Mouse (Mus musculus) heart, embryonic 12.5 days (tissue): Measurements from ENCODE around the gene Polr2i. TPM values are rescaled to one million over a fixed set of nuclear protein-coding genes. Genes with fewer than 3 reads are reported as not detected.
"Not testable (repeated sequence)": the region's sequence is repeated elsewhere in the genome, so short reads cannot be mapped to it uniquely, and the experiment has no call there.

Experiments
- ATAC-seq: fragments of 200-750 bp; cut with Nextera tagmentation; 2 replicates; pipeline ENCODE4 v1.8.0; 2017; ENCODE audit warnings: moderate TSS enrichment, moderate library complexity; ENCODE audit not compliant: insufficient number of reproducible peaks, low FRiP score
- H3K27ac ChIP-seq: fragments of 300-500 bp; sonication (generic); 2 replicates; pipeline ENCODE4 v1.5.1; 2016; ENCODE audit warnings: mild to moderate bottlenecking, moderate library complexity; ENCODE audit not compliant: poor library complexity, severe bottlenecking
- H3K27me3 ChIP-seq: fragments of 300-500 bp; sonication (generic); replicated peaks from 2 replicates; pipeline ENCODE4 v1.6.1; 2016; ENCODE audit warnings: mild to moderate bottlenecking, moderate library complexity
- H3K36me3 ChIP-seq: fragments of 300-500 bp; sonication (generic); 2 replicates; pipeline ENCODE4 v1.6.1; 2016; ENCODE audit warnings: mild to moderate bottlenecking, moderate library complexity
- H3K4me1 ChIP-seq: fragments of 300-500 bp; sonication (generic); replicated peaks from 2 replicates; pipeline ENCODE4 v1.6.1; 2016; ENCODE audit warnings: mild to moderate bottlenecking
- H3K4me2 ChIP-seq: fragments of 300-500 bp; sonication (generic); 2 replicates; pipeline ENCODE4 v1.6.1; 2016; ENCODE audit warnings: mild to moderate bottlenecking, moderate library complexity
- H3K4me3 ChIP-seq: fragments of 300-500 bp; sonication (generic); 2 replicates; pipeline ENCODE4 v1.5.1; 2016; ENCODE audit warnings: mild to moderate bottlenecking
- H3K9ac ChIP-seq: fragments of 300-500 bp; sonication (generic); 2 replicates; pipeline ENCODE4 v1.6.1; 2016; ENCODE audit warnings: mild to moderate bottlenecking, moderate library complexity
- H3K9me3 ChIP-seq: fragments of 300-500 bp; sonication (generic); replicated peaks from 2 replicates; pipeline ENCODE4 v1.6.1; 2016; ENCODE audit warnings: mild to moderate bottlenecking, moderate library complexity
- WGBS: fragments of 180-500 bp; shearing (Covaris S2); methylation state at CpG from one replicate; pipeline ENCODE4 v1.1.7; 2016; 5-methylcytosine and 5-hydroxymethylcytosine counted together
- polyA plus RNA-seq: library from polyadenylated mRNA; unstranded; fragments of >200 nt; fragmentation: Nextera tagmentation; extraction: Ambion mirVana; gene quantifications from 2 replicates; pipeline ENCODE4 v1.2.1, GENCODE M21; 2016

Gene Polr2i
- 101 and 105 TPM in 2 replicates for polyA plus RNA-seq

DNA sequence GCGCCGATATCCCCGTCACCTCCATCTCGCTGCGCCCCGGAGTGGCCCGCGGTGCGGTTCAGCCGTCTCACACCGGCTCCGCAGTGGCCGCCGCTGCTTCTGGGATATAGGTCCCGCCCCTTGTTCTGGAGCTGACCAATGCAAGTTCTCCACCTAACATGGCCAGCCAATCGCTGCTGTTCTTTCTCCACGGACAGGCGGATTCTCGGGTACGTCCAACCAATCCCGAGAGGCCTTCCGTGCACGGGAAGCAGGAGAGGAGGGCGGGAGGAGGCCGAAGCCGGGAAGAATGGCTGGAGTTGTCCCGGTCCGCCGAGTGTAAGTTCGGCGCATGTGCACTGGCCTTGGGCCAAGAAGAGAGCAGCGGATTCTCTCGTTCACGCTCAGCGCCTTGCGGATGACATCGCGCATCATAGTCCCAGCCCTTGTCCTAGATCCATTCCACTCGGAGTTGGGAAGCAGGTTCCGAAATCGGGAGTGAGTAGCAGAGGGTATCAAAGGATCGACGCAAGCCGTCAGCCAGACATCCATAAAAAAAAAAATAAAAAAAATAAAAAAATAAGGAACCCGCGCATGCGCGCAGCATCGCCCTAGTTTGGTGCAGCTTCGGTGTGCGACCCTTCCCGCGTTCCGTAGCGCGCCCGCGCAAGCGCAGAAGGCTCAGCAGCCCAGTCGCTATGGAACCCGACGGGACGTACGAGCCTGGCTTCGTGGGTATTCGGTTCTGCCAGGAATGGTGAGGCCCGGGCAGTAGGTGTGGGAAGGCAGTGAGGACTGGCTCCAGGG is at the start of gene Polr2i, which contains the start of gene Tbcb:
TSS of gene Polr2i (plus strand) at position 280 of the 786 bp plus-strand sequence.
TSS of gene Tbcb (minus strand) at position 604 of the 786 bp plus-strand sequence.
- H3K4me1 ChIP-seq, result peaks cover 19% of the 10 kb centered on the region
- 0% methylated on average over 67 of the region's 67 CpGs for WGBS
- peak within 1 kb of the TSS; percentile 91 for H3K27ac ChIP-seq
- ATAC-seq, result peak; percentile 96
- H3K4me2 ChIP-seq, result peak within 1 kb of the TSS; percentile 86
- peak within 1 kb of the TSS; percentile 89 for H3K4me3 ChIP-seq
- no peaks in the 10 kb centered on the region for H3K9me3 ChIP-seq
- no peaks in the 10 kb centered on the region for H3K27me3 ChIP-seq
- H3K36me3 ChIP-seq, result peaks cover 44% of the 10 kb centered on the region
- peak within 1 kb of the TSS; percentile 89 for H3K9ac ChIP-seq

GRCm38 (mm10) chr7:30183189-30183588 is 48.6 kb upstream of the Polr2i start:
- H3K27ac ChIP-seq, result not testable (repeated sequence)
- 65% methylated on average over 7 of the region's 7 CpGs for WGBS
- H3K4me2 ChIP-seq, result peak overlapping the region; percentile 64

GRCm38 (mm10) chr7:30183879-30184289 is 47.9 kb upstream of the Polr2i start, which contains the start of gene Cox7a1:
TSS of gene Cox7a1 (plus strand) at chr7:30184144.
- no peaks in the 10 kb centered on the region for H3K27me3 ChIP-seq
- peak within 1 kb of the TSS; percentile 42 for H3K4me3 ChIP-seq
- 0 out of 2 replicates have a peak within 1 kb of the TSS, but pooled peaks have one; percentile 17 for H3K27ac ChIP-seq
- under 1% methylated on average over 11 of the region's 11 CpGs for WGBS
- peak; percentile 87 for ATAC-seq
- H3K4me1 ChIP-seq, result peaks cover 22% of the 10 kb centered on the region
- peaks cover 39% of the 10 kb centered on the region for H3K36me3 ChIP-seq
- peak within 1 kb of the TSS; percentile 67 for H3K9ac ChIP-seq
- H3K9me3 ChIP-seq, result no peaks in the 10 kb centered on the region
- peak within 1 kb of the TSS; percentile 64 for H3K4me2 ChIP-seq

More at GRCm38 (mm10) chr7:30183189-30183588, 48.6 kb upstream of the Polr2i start:
- H3K36me3 ChIP-seq, result peaks cover 39% of the 10 kb centered on the region
- not testable (repeated sequence) for H3K9ac ChIP-seq, H3K9me3 ChIP-seq, H3K27me3 ChIP-seq, ATAC-seq
- H3K4me1 ChIP-seq, result peaks cover 22% of the 10 kb centered on the region
- H3K4me3 ChIP-seq, result peak overlapping the region; percentile 42; the same call in 1 of the 2 replicates

- Histone ChIP-seq H3K9ac (peak overlapping the region; percentile 67), H3K9me3 (no peaks in the 10 kb centered on the region), H3K27me3 (no peaks in the 10 kb centered on the region), H3K4me1 (peaks cover 22% of the 10 kb centered on the region), H3K4me3 (peak overlapping the region; percentile 42), H3K4me2 (peak overlapping the region; percentile 64), H3K36me3 (peaks cover 46% of the 10 kb centered on the region), H3K27ac (0 out of 2 replicates have a peak overlapping the region, but pooled peaks have one; percentile 17)
- WGBS, result 66% methylated on average over 13 of the region's 13 CpGs
- ATAC-seq, result no peak
Observed at GRCm38 (mm10) chr7:30184641-30185348, 47.0 kb upstream of the Polr2i start.

- peaks cover 75% of the 10 kb centered on the region for H3K36me3 ChIP-seq
- no peak overlapping the region for H3K4me3 ChIP-seq
- WGBS, result 70% methylated on average over 12 of the region's 12 CpGs
- H3K27ac ChIP-seq, result no peak overlapping the region
- H3K27me3 ChIP-seq, result no peaks in the 10 kb centered on the region
- no peak overlapping the region for H3K4me2 ChIP-seq
- ATAC-seq, result no peak
- H3K4me1 ChIP-seq, result peaks cover 31% of the 10 kb centered on the region
- no peaks in the 10 kb centered on the region for H3K9me3 ChIP-seq
- no peak overlapping the region for H3K9ac ChIP-seq
Observed at GRCm38 (mm10) chr7:30188344-30189115, 43.2 kb upstream of the Polr2i start.

- no peak overlapping the region for H3K4me2 ChIP-seq
- H3K27me3 ChIP-seq, result no peaks in the 10 kb centered on the region
- peaks cover 75% of the 10 kb centered on the region for H3K36me3 ChIP-seq
- no peak overlapping the region for H3K9ac ChIP-seq
- WGBS, result 79% methylated on average over 4 of the region's 4 CpGs
- H3K27ac ChIP-seq, result no peak overlapping the region
- H3K4me1 ChIP-seq, result peaks cover 27% of the 10 kb centered on the region
- H3K4me3 ChIP-seq, result no peak overlapping the region
- no peak for ATAC-seq
- no peaks in the 10 kb centered on the region for H3K9me3 ChIP-seq
Observed at GRCm38 (mm10) chr7:30189116-30189491, 42.6 kb upstream of the Polr2i start.

DNA sequence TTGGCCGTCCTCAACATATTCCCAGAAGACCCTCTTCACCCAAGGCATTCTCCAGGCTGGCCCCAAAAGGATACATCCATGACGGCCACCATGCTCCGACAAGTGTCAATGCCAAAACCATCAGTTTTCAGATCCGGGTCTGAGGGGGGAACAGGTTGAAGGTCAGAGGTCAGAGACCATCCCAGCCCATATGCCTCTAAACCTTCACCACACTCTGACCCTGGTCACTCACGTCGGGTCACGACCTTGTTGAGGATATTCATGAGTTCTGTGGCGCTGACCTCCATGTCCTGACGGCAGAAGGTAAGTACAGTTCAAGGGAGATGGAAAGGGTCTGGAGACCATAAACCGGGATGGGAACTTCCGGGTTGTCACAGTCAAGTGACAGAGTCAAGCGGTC is 39.7 kb upstream of the Polr2i start:
- H3K4me1 ChIP-seq, result peaks cover 15% of the 10 kb centered on the region
- H3K9me3 ChIP-seq, result no peaks in the 10 kb centered on the region
- no peaks in the 10 kb centered on the region for H3K27me3 ChIP-seq
- ATAC-seq, result no peak
- no peak overlapping the region for H3K4me2 ChIP-seq
- H3K27ac ChIP-seq, result no peak overlapping the region
- H3K9ac ChIP-seq, result no peak overlapping the region
- WGBS, result 87% methylated on average over 12 of the region's 12 CpGs
- H3K36me3 ChIP-seq, result peaks cover 55% of the 10 kb centered on the region
- H3K4me3 ChIP-seq, result 0 out of 2 replicates have a peak overlapping the region, but pooled peaks have one; percentile 66

GRCm38 (mm10) chr7:30193013-30193412 is 38.7 kb upstream of the Polr2i start:
- H3K9ac ChIP-seq, result peak overlapping the region; percentile 89
- WGBS, result 28% methylated on average over 9 of the region's 9 CpGs
- H3K4me3 ChIP-seq, result peak overlapping the region; percentile 66
- 0 out of 2 replicates have a peak overlapping the region, but pooled peaks have one; percentile 87 for H3K27ac ChIP-seq
- H3K36me3 ChIP-seq, result peaks cover 46% of the 10 kb centered on the region
- no peaks in the 10 kb centered on the region for H3K9me3 ChIP-seq
- H3K27me3 ChIP-seq, result no peaks in the 10 kb centered on the region
- H3K4me1 ChIP-seq, result peaks cover 15% of the 10 kb centered on the region
- ATAC-seq, result no peak
- peak overlapping the region; percentile 86 for H3K4me2 ChIP-seq

DNA sequence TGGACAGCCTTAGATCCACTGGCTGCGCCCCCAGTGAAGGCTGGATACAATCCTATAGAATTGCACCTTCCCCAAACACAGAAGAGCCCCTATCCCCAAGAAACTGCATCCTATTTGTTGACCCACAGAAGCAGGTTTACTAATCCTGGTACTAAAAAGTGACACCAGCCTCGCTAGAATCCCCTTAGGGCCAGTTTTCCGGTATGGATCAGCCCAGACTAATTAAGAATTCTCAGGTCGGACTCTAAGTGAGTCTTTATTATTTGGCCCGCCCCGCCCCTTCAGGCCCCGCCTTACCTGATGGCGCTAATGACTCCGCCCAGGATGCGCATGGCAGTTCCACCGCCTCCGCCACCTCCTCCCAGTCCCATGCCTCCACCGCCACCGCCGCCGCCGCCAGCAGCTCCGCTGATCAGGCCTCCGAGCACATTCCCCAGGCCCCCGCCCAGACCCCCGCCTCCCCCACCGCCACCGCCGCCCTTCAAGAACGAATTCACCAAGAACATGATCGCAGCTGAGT is 38.1 kb upstream of the Polr2i start:
- WGBS, result 1% methylated on average over 26 of the region's 26 CpGs
- Histone ChIP-seq H3K4me1 (peaks cover 15% of the 10 kb centered on the region), H3K9me3 (no peaks in the 10 kb centered on the region), H3K9ac (peak overlapping the region; percentile 89), H3K4me3 (peak overlapping the region; percentile 66), H3K36me3 (peaks cover 39% of the 10 kb centered on the region), H3K27me3 (no peaks in the 10 kb centered on the region), H3K27ac (peak overlapping the region; percentile 87), H3K4me2 (peak overlapping the region; percentile 86)
- ATAC-seq, result peak; percentile 83

- H3K4me3 ChIP-seq, result peak overlapping the region; percentile 66
- WGBS, result under 1% methylated on average over 26 of the region's 26 CpGs
- ATAC-seq, result peak; percentile 15
Observed at GRCm38 (mm10) chr7:30194101-30194831, 37.5 kb upstream of the Polr2i start.

More at GRCm38 (mm10) chr7:30194101-30194831, 37.5 kb upstream of the Polr2i start:
- H3K27me3 ChIP-seq, result no peaks in the 10 kb centered on the region
- peak overlapping the region; percentile 87 for H3K27ac ChIP-seq
- no peaks in the 10 kb centered on the region for H3K9me3 ChIP-seq
- H3K9ac ChIP-seq, result peak overlapping the region; percentile 89
- H3K4me2 ChIP-seq, result peak overlapping the region; percentile 86
- peaks cover 15% of the 10 kb centered on the region for H3K4me1 ChIP-seq
- peaks cover 33% of the 10 kb centered on the region for H3K36me3 ChIP-seq
